Mouse (Mus musculus) embryonic fibroblast, embryonic 13.5 days (primary cell): ENCODE data around the gene Bend7.

Source experiments
- CTCF ChIP-seq: IDR thresholded peaks from 2 replicates; pipeline ENCODE4 v1.5.1; 2011; ENCODE audit warnings: mild to moderate bottlenecking, control low read depth, low read length, moderate library complexity, borderline replicate concordance; ENCODE audit not compliant: insufficient read depth
- POLR2A ChIP-seq: IDR thresholded peaks from 2 replicates; pipeline ENCODE4 v1.6.1; 2011; ENCODE audit warnings: low read depth, mild to moderate bottlenecking, control low read depth, low read length, moderate library complexity

DNA sequence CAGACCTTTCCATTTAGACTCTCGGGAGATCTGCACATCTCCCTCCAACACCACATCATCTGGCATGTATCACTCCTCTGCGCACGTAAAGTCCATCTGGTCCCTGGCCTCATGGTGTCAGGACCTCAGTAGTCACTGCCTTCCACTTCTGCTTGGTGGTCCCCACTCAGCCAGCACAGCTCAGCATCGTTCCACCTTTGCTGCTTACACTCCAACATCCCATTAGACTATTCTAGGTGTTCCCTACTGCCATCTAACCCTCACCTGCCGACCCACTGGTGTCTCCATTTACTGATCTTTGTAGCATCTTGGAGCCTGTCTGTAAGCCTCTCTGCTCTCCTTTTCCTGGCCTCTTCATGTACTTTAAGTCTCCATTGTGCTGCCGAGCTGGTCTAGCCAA, 67.4 kb downstream of the Bend7 start:
- TF ChIP-seq POLR2A (no peak), CTCF (no peak)
